In genomic region chr5:31219070-31219469, GRCm38 (mm10) we compare ENCODE assay signal across 8 mouse cellular contexts. TPM values are rescaled to one million over a fixed set of nuclear protein-coding genes. Genes with fewer than 3 reads are reported as not detected.
DNase-seq lines count a peak whose midpoint lies in the region; ATAC-seq lines count a peak whose summit lies in the region.

No protein-coding gene starts in this region.

- no peaks in the 10 kb centered on the region for H3K27me3 ChIP-seq in embryonic facial prominence, embryonic 13.5 days
- no peaks in the 10 kb centered on the region for H3K27me3 ChIP-seq in kidney, embryonic 16.5 days (ENCODE audit: insufficient read depth, low read length)

- DNase-seq in CD4-positive, CD25-positive, alpha-beta regulatory T cell, adult 2 months (ENCODE audit: low read depth, low spot score) = peak; percentile 58
- peak; percentile 38 for DNase-seq in A20 (ENCODE audit: low read depth, low spot score)
- DNase-seq in naive thymus-derived CD4-positive, alpha-beta T cell, adult 2 months (ENCODE audit: low read depth) = peak; percentile 52
- no peak for DNase-seq in spleen, postnatal 4 days (ENCODE audit: low spot score in 2 of 2)
- no peak for DNase-seq in layer of hippocampus, adult 18-20 months (ENCODE audit: low spot score in 2 of 2)

- peaks cover 16% of the 10 kb centered on the region for H3K4me1 ChIP-seq in embryonic facial prominence, embryonic 13.5 days
- peaks cover 8% of the 10 kb centered on the region for H3K4me1 ChIP-seq in kidney, embryonic 16.5 days (ENCODE audit: insufficient read depth, low read length)

- H3K4me3 ChIP-seq in embryonic facial prominence, embryonic 13.5 days = peak overlapping the region; percentile 99
- H3K4me3 ChIP-seq in kidney, embryonic 16.5 days (ENCODE audit: low read length) = peak overlapping the region; percentile 86

- 0 out of 2 replicates have a peak overlapping the region, but pooled peaks have one; percentile 21 for H3K9ac ChIP-seq in embryonic facial prominence, embryonic 13.5 days
- H3K9ac ChIP-seq in kidney, embryonic 16.5 days (replicated peaks; ENCODE audit: low read length) = no peak overlapping the region

- H3K4me2 ChIP-seq in embryonic facial prominence, embryonic 13.5 days = peak overlapping the region; percentile 81
- H3K4me2 ChIP-seq in kidney, embryonic 16.5 days (replicated peaks; ENCODE audit: low read depth, low read length) = peak overlapping the region; percentile 80

- H3K27ac ChIP-seq in embryonic facial prominence, embryonic 13.5 days = no peak overlapping the region
- H3K27ac ChIP-seq in kidney, embryonic 16.5 days (ENCODE audit: low read length) = no peak overlapping the region

- no peaks in the 10 kb centered on the region for H3K9me3 ChIP-seq in embryonic facial prominence, embryonic 13.5 days
- no peaks in the 10 kb centered on the region for H3K9me3 ChIP-seq in kidney, embryonic 16.5 days (ENCODE audit: low read length)

- WGBS in embryonic facial prominence, embryonic 13.5 days = 0% methylated on average over 2 of the region's 2 CpGs
- WGBS in kidney, embryonic 16.5 days = 3% methylated on average over 2 of the region's 2 CpGs

- H3K36me3 ChIP-seq in embryonic facial prominence, embryonic 13.5 days = no peaks in the 10 kb centered on the region
- no peaks in the 10 kb centered on the region for H3K36me3 ChIP-seq in kidney, embryonic 16.5 days (ENCODE audit: insufficient read depth, low read length)

- ATAC-seq in CD4-positive, CD25-positive, alpha-beta regulatory T cell, adult 4 months = no peak
- no peak for ATAC-seq in embryonic facial prominence, embryonic 13.5 days (ENCODE audit: insufficient number of reproducible peaks, insufficient read depth, low FRiP score, low TSS enrichment, low read depth)
- ATAC-seq in kidney, embryonic 16.5 days (ENCODE audit: low FRiP score, low TSS enrichment) = no peak

RNA-seq across cellular contexts. Expression of gene Ppm1g, which starts 1.4 kb away (rescaled TPM):
- 10 to 100 TPM; 45.9 to 50.4 TPM for polyA plus RNA-seq in CD4-positive, CD25-positive, alpha-beta regulatory T cell, adult 4 months (2017; shearing (Covaris generic))
- polyA plus RNA-seq in embryonic facial prominence, embryonic 13.5 days (2015; fragmentation: Nextera tagmentation; extraction: Ambion mirVana) = 130 and 139 TPM in 2 replicates
- polyA plus RNA-seq in kidney, embryonic 16.5 days (2015; fragmentation: Nextera tagmentation; extraction: Ambion mirVana) = 138 and 139 TPM in 2 replicates
- 10 to 100 TPM; 69.6 to 73.3 TPM for total RNA-seq in layer of hippocampus, adult 18-20 months (2021)

RNA-seq across cellular contexts. Expression of gene Zfp513, which starts 17.0 kb away (rescaled TPM):
- polyA plus RNA-seq in CD4-positive, CD25-positive, alpha-beta regulatory T cell, adult 4 months (2017; shearing (Covaris generic)) = 1 to 10 TPM; 4.6 to 6.7 TPM
- polyA plus RNA-seq in embryonic facial prominence, embryonic 13.5 days (2015; fragmentation: Nextera tagmentation; extraction: Ambion mirVana) = 11.2 and 14.8 TPM in 2 replicates
- 9.9 and 10.9 TPM in 2 replicates for polyA plus RNA-seq in kidney, embryonic 16.5 days (2015; fragmentation: Nextera tagmentation; extraction: Ambion mirVana)
- 10 to 100 TPM; 27.1 to 28.2 TPM for total RNA-seq in layer of hippocampus, adult 18-20 months (2021)

RNA-seq across cellular contexts. Expression of gene Nrbp1, which starts 21.6 kb away (rescaled TPM):
- 10 to 100 TPM; 91.5 to 96.5 TPM for polyA plus RNA-seq in CD4-positive, CD25-positive, alpha-beta regulatory T cell, adult 4 months (2017; shearing (Covaris generic))
- polyA plus RNA-seq in embryonic facial prominence, embryonic 13.5 days (2015; fragmentation: Nextera tagmentation; extraction: Ambion mirVana) = 159 and 161 TPM in 2 replicates
- polyA plus RNA-seq in kidney, embryonic 16.5 days (2015; fragmentation: Nextera tagmentation; extraction: Ambion mirVana) = 179 and 182 TPM in 2 replicates
- 10 to 100 TPM; 83.8 to 86.3 TPM for total RNA-seq in layer of hippocampus, adult 18-20 months (2021)

RNA-seq across cellular contexts. Expression of gene Gm9970, which starts 22.0 kb away (rescaled TPM):
- not detected for polyA plus RNA-seq in CD4-positive, CD25-positive, alpha-beta regulatory T cell, adult 4 months (2017; shearing (Covaris generic))
- 0.54 TPM in 1 of 2 replicates, not detected in the other for polyA plus RNA-seq in embryonic facial prominence, embryonic 13.5 days (2015; fragmentation: Nextera tagmentation; extraction: Ambion mirVana)
- 0.52 TPM in 1 of 2 replicates, not detected in the other for polyA plus RNA-seq in kidney, embryonic 16.5 days (2015; fragmentation: Nextera tagmentation; extraction: Ambion mirVana)
- total RNA-seq in layer of hippocampus, adult 18-20 months (2021) = not detected

RNA-seq across cellular contexts. Expression of gene Eif2b4, which starts 25.8 kb away (rescaled TPM):
- polyA plus RNA-seq in CD4-positive, CD25-positive, alpha-beta regulatory T cell, adult 4 months (2017; shearing (Covaris generic)) = 10 to 100 TPM; 47.9 to 49.1 TPM
- 61.8 and 71.2 TPM in 2 replicates for polyA plus RNA-seq in embryonic facial prominence, embryonic 13.5 days (2015; fragmentation: Nextera tagmentation; extraction: Ambion mirVana)
- polyA plus RNA-seq in kidney, embryonic 16.5 days (2015; fragmentation: Nextera tagmentation; extraction: Ambion mirVana) = 76.1 and 81.5 TPM in 2 replicates
- 10 to 100 TPM; 39.0 to 39.5 TPM for total RNA-seq in layer of hippocampus, adult 18-20 months (2021)

Comparison
In these comparisons a context has a peak if more than half of its experiments do, and no peak if none do; other contexts are left out.
1. DNase-seq: peak in CD4-positive, CD25-positive, alpha-beta regulatory T cell, adult 2 months (single experiment), A20 (single experiment) and naive thymus-derived CD4-positive, alpha-beta T cell, adult 2 months (single experiment); none in spleen, postnatal 4 days (0 of 2) and layer of hippocampus, adult 18-20 months (0 of 2).